Mouse (Mus musculus) MEL (cell line): Measurements from ENCODE around the gene Mpig6b. TPM values are rescaled to one million over a fixed set of nuclear protein-coding genes. Genes with fewer than 3 reads are reported as not detected.
"Not testable (repeated sequence)": the region's sequence is repeated elsewhere in the genome, so short reads cannot be mapped to it uniquely, and the experiment has no call there.

Experiments used
- DNase-seq: peaks from one replicate; pipeline ENCODE4 v3.0.0; 2011; ENCODE audit warnings: low read depth, low spot score
- H3K27ac ChIP-seq: 2 replicates; pipeline ENCODE4 v1.5.1; 2012; ENCODE audit warnings: low read depth, mild to moderate bottlenecking, control low read depth, low read length, moderate library complexity; ENCODE audit not compliant: control insufficient read depth
- H3K27me3 ChIP-seq, 2 experiments: fragments of 150-350 bp in 1 of 2; sonication (generic) in 1 of 2; 2 replicates each; pipeline ENCODE4 v1.6.1; 2012; ENCODE audit warnings: low read length in 2 of 2, mild to moderate bottlenecking in 2 of 2, improper control_type of control experiment in 1 of 2, moderate library complexity in 1 of 2; ENCODE audit not compliant: insufficient read depth in 2 of 2, control insufficient read depth in 1 of 2
- H3K36me3 ChIP-seq, 2 experiments: 2 replicates each; pipeline ENCODE4 v1.6.1; 2012 to 2014; ENCODE audit warnings: low read length in 2 of 2, improper control_type of control experiment in 1 of 2, inconsistent platforms in 1 of 2, mild to moderate bottlenecking in 1 of 2; ENCODE audit not compliant: insufficient read depth in 2 of 2, control insufficient read depth in 1 of 2
- H3K4me1 ChIP-seq, 2 experiments: fragments of 150-350 bp in 1 of 2; sonication (generic) in 1 of 2; 2 replicates each; pipeline ENCODE4 v1.6.1; 2012; ENCODE audit warnings: low read length in 2 of 2, improper control_type of control experiment in 1 of 2, mild to moderate bottlenecking in 1 of 2; ENCODE audit not compliant: insufficient read depth in 2 of 2, control insufficient read depth in 1 of 2
- H3K4me3 ChIP-seq, 2 experiments: fragments of 150-350 bp in 1 of 2; sonication (generic) in 1 of 2; 2 replicates each; pipeline ENCODE4 v1.5.1; 2012; ENCODE audit warnings: low read depth in 2 of 2, low read length in 2 of 2, mild to moderate bottlenecking in 2 of 2, moderate library complexity in 2 of 2, control low read depth in 1 of 2, improper control_type of control experiment in 1 of 2; ENCODE audit not compliant: control insufficient read depth in 1 of 2, insufficient read depth in 1 of 2
- H3K79me2 ChIP-seq: 2 replicates; pipeline ENCODE4 v1.6.1; 2012; ENCODE audit warnings: mild to moderate bottlenecking, low read length, moderate library complexity; ENCODE audit not compliant: control insufficient read depth, poor library complexity, insufficient read depth
- H3K9ac ChIP-seq: 2 replicates; pipeline ENCODE4 v1.6.1; 2012; ENCODE audit warnings: low read depth, mild to moderate bottlenecking, control low read depth, low read length, moderate library complexity; ENCODE audit not compliant: control insufficient read depth, poor library complexity, severe bottlenecking
- H3K9me3 ChIP-seq: fragments of 150-350 bp; sonication (generic); replicated peaks from 2 replicates; pipeline ENCODE4 v1.6.1; 2012; ENCODE audit warnings: mild to moderate bottlenecking, low read length, improper control_type of control experiment, moderate library complexity; ENCODE audit not compliant: insufficient read depth
- EP300 ChIP-seq, 2 experiments: IDR thresholded peaks; 2 replicates each; pipeline ENCODE4 v1.6.1; 2011; ENCODE audit warnings: improper control_type of control experiment in 2 of 2, low read length in 2 of 2, low read depth in 1 of 2, mild to moderate bottlenecking in 1 of 2
- ETS1 ChIP-seq: IDR thresholded peaks from 2 replicates; pipeline ENCODE4 v1.6.1; 2012; ENCODE audit warnings: low read depth, mild to moderate bottlenecking, inconsistent platforms, low read length, improper control_type of control experiment, moderate library complexity
- GATA1 ChIP-seq: IDR thresholded peaks from 2 replicates; pipeline ENCODE4 v1.6.1; 2011; ENCODE audit warnings: low read depth, low read length, improper control_type of control experiment
- MAX ChIP-seq: IDR thresholded peaks from 2 replicates; pipeline ENCODE4 v1.6.1; 2011; ENCODE audit warnings: low read length, improper control_type of control experiment
- MEF2A ChIP-seq: IDR thresholded peaks from 2 replicates; pipeline ENCODE4 v1.6.1; 2014; ENCODE audit warnings: low read depth, mild to moderate bottlenecking, inconsistent platforms, low read length, improper control_type of control experiment; ENCODE audit not compliant: poor library complexity, insufficient replicate concordance, severe bottlenecking; ENCODE audit errors: extremely low read depth
- MYC ChIP-seq: IDR thresholded peaks from 2 replicates; pipeline ENCODE4 v1.6.1; 2011; ENCODE audit warnings: low read depth, mild to moderate bottlenecking, low read length, improper control_type of control experiment, moderate library complexity
- TAL1 ChIP-seq: IDR thresholded peaks from 2 replicates; pipeline ENCODE4 v1.6.1; 2012; ENCODE audit warnings: mild to moderate bottlenecking, inconsistent platforms, low read length, moderate library complexity, mixed read lengths
- TBP ChIP-seq: IDR thresholded peaks from 2 replicates; pipeline ENCODE4 v1.8.0; 2011; ENCODE audit warnings: low read depth, low read length, improper control_type of control experiment
- TCF12 ChIP-seq: IDR thresholded peaks from 2 replicates; pipeline ENCODE4 v1.6.1; 2014; ENCODE audit warnings: low read depth, mild to moderate bottlenecking, inconsistent platforms, low read length, improper control_type of control experiment, moderate library complexity
- USF2 ChIP-seq, 2 experiments: IDR thresholded peaks; 2 replicates each; pipeline ENCODE4 v1.6.1; 2011 to 2012; ENCODE audit warnings: improper control_type of control experiment in 2 of 2, low read length in 2 of 2, borderline replicate concordance in 1 of 2, inconsistent platforms in 1 of 2, low read depth in 1 of 2, mild to moderate bottlenecking in 1 of 2; ENCODE audit not compliant: insufficient read depth in 1 of 2
- ZKSCAN1 ChIP-seq: IDR thresholded peaks from 2 replicates; pipeline ENCODE4 v1.6.1; 2012; ENCODE audit warnings: low read depth, mild to moderate bottlenecking, inconsistent platforms, low read length, improper control_type of control experiment, moderate library complexity
- polyA plus RNA-seq, 2 experiments: library from polyadenylated mRNA; stranded (reverse) in 1 of 2; unstranded in 1 of 2; fragments of >175 nt in 1 of 2; fragments of >200 nt in 1 of 2; gene quantifications; 2 replicates each; pipeline versions ENCODE4 v1.2.1 to v1.2.4; 2012; ENCODE audit warnings: low replicate concordance in 2 of 2, low read depth in 1 of 2; ENCODE audit not compliant: insufficient read length in 2 of 2, insufficient read depth in 1 of 2, missing spikeins in 1 of 2
- total RNA-seq: library from RNA; depleted of rRNA; stranded (reverse); fragments of 300-350 nt; gene quantifications from 2 replicates; pipeline ENCODE4 v1.2.3, GENCODE M21; 2012

Mpig6b gene
- total and polyA plus RNA-seq, 3 experiments = not detected

- peaks cover under 1 to 22% of the 10 kb centered on the region in 2 experiments; a peak in 3 of 4 replicates for H3K4me1 ChIP-seq
- H3K4me3 ChIP-seq = no peak overlapping the region
- H3K27me3 ChIP-seq = no peaks in the 10 kb centered on the region
- H3K9ac ChIP-seq = no peak overlapping the region
- H3K79me2 ChIP-seq = no peaks in the 10 kb centered on the region
- H3K9me3 ChIP-seq = no peaks in the 10 kb centered on the region
- DNase-seq = peak; percentile 81
- H3K27ac ChIP-seq = peak overlapping the region; percentile 6; the same call in 1 of the 2 replicates
- peaks cover 0 to 11% of the 10 kb centered on the region in 2 experiments; a peak in 2 of 4 replicates for H3K36me3 ChIP-seq
- peak; percentile 78 for TF ChIP-seq GATA1
- TF ChIP-seq ETS1 = peak; percentile 62; the same call in 1 of the 2 replicates
- peak; percentile 45 to 62; a peak in 3 of 4 replicates for TF ChIP-seq EP300 (IDR thresholded peaks at IDR 0.05; ENCODE audit: low read depth in 1 of 2, low read length in 2 of 2)
- TF ChIP-seq ZKSCAN1 = no peak
- TF ChIP-seq MAX = 0 out of 2 replicates have a peak, but pooled peaks have one; percentile 25
- TF ChIP-seq TAL1 = peak; percentile 77
- TF ChIP-seq TBP = 0 out of 2 replicates have a peak, but pooled peaks have one; percentile 25
- 0 out of 2 replicates have a peak, but pooled peaks have one; percentile 24 for TF ChIP-seq TCF12
- no peak for TF ChIP-seq MYC
- TF ChIP-seq MEF2A = no peak
Observed at GRCm38 (mm10) chr17:35039121-35039873, 26.7 kb downstream of the Mpig6b start.

GRCm38 (mm10) chr17:35034896-35035295 is 31.1 kb downstream of the Mpig6b start:
- Histone ChIP-seq H3K9ac (no peak overlapping the region), H3K36me3 (peaks cover 0 to 2% of the 10 kb centered on the region in 2 experiments; a peak in 1 of 4 replicates), H3K4me3 (no peak overlapping the region), H3K27ac (no peak overlapping the region), H3K4me1 (peaks cover 0 to 8% of the 10 kb centered on the region in 2 experiments; a peak in 3 of 4 replicates), H3K9me3 (no peaks in the 10 kb centered on the region), H3K27me3 (no peaks in the 10 kb centered on the region), H3K79me2 (no peaks in the 10 kb centered on the region)
- no peak for DNase-seq
- TF ChIP-seq USF2 (IDR thresholded peaks at IDR 0.05; ENCODE audit: borderline replicate concordance in 1 of 2, insufficient read depth in 1 of 2, low read depth in 1 of 2, low read length in 2 of 2) (no peak), MAX (no peak)

GRCm38 (mm10) chr17:35033703-35034102 is 32.3 kb downstream of the Mpig6b start:
- H3K4me3 ChIP-seq, H3K36me3 ChIP-seq, H3K79me2 ChIP-seq, H3K27me3 ChIP-seq, H3K9me3 ChIP-seq, H3K27ac ChIP-seq, H3K9ac ChIP-seq, H3K4me1 ChIP-seq, DNase-seq: not testable (repeated sequence)
